Mouse (Mus musculus) limb, embryonic 12.5 days (tissue): ENCODE measurements around the gene Plbd2. TPM values are rescaled to one million over a fixed set of nuclear protein-coding genes. Genes with fewer than 3 reads are reported as not detected.

Experiments
- ATAC-seq: fragments of 200-750 bp; cut with Nextera tagmentation; 2 replicates; pipeline ENCODE4 v1.8.0; 2017; ENCODE audit warnings: low read depth, moderate TSS enrichment; ENCODE audit not compliant: insufficient number of reproducible peaks, insufficient read depth, low FRiP score, low TSS enrichment
- H3K27ac ChIP-seq: fragments of 300-500 bp; sonication (generic); 2 replicates; pipeline ENCODE4 v1.5.1; 2016; ENCODE audit warnings: mild to moderate bottlenecking, moderate library complexity
- H3K27me3 ChIP-seq: fragments of 300-500 bp; sonication (generic); 2 replicates; pipeline ENCODE4 v1.6.1; 2016; ENCODE audit warnings: mild to moderate bottlenecking, moderate library complexity
- H3K36me3 ChIP-seq: fragments of 300-500 bp; sonication (generic); 2 replicates; pipeline ENCODE4 v1.6.1; 2016; ENCODE audit warnings: mild to moderate bottlenecking, moderate library complexity
- H3K4me1 ChIP-seq: fragments of 300-500 bp; sonication (generic); replicated peaks from 2 replicates; pipeline ENCODE4 v1.6.1; 2016
- H3K4me2 ChIP-seq: fragments of 300-500 bp; sonication (generic); 2 replicates; pipeline ENCODE4 v1.6.1; 2016; ENCODE audit warnings: mild to moderate bottlenecking, moderate library complexity
- H3K4me3 ChIP-seq: fragments of 300-500 bp; sonication (generic); replicated peaks from 2 replicates; pipeline ENCODE4 v1.5.1; 2016; ENCODE audit warnings: mild to moderate bottlenecking
- H3K9ac ChIP-seq: fragments of 300-500 bp; sonication (generic); replicated peaks from 2 replicates; pipeline ENCODE4 v1.6.1; 2016; ENCODE audit warnings: mild to moderate bottlenecking, moderate library complexity
- H3K9me3 ChIP-seq: fragments of 300-500 bp; sonication (generic); 2 replicates; pipeline ENCODE4 v1.6.1; 2016; ENCODE audit warnings: mild to moderate bottlenecking, moderate library complexity
- WGBS: fragments of 180-500 bp; shearing (Covaris S2); methylation state at CpG from one replicate; pipeline ENCODE4 v1.1.7; 2016; 5-methylcytosine and 5-hydroxymethylcytosine counted together
- polyA plus RNA-seq: library from polyadenylated mRNA; unstranded; fragments of >200 nt; fragmentation: Nextera tagmentation; extraction: Ambion mirVana; gene quantifications from 2 replicates; pipeline ENCODE4 v1.2.1, GENCODE M21; 2016

Plbd2 gene
- polyA plus RNA-seq, 1 experiment from 2014 or later, result 46.3 TPM

- peaks cover 79% of the 10 kb centered on the region for H3K27me3 ChIP-seq
- H3K9ac ChIP-seq, result no peak overlapping the region
- ATAC-seq, result no peak
- H3K9me3 ChIP-seq, result no peaks in the 10 kb centered on the region
- peaks cover 5% of the 10 kb centered on the region for H3K4me1 ChIP-seq
- no peak overlapping the region for H3K4me3 ChIP-seq
- H3K36me3 ChIP-seq, result no peaks in the 10 kb centered on the region
- no peak overlapping the region for H3K27ac ChIP-seq
- H3K4me2 ChIP-seq, result no peak overlapping the region
- 5% methylated on average over 9 of the region's 9 CpGs for WGBS
Observed at GRCm38 (mm10) chr5:120457628-120458027, 45.8 kb downstream of the Plbd2 start.

DNA sequence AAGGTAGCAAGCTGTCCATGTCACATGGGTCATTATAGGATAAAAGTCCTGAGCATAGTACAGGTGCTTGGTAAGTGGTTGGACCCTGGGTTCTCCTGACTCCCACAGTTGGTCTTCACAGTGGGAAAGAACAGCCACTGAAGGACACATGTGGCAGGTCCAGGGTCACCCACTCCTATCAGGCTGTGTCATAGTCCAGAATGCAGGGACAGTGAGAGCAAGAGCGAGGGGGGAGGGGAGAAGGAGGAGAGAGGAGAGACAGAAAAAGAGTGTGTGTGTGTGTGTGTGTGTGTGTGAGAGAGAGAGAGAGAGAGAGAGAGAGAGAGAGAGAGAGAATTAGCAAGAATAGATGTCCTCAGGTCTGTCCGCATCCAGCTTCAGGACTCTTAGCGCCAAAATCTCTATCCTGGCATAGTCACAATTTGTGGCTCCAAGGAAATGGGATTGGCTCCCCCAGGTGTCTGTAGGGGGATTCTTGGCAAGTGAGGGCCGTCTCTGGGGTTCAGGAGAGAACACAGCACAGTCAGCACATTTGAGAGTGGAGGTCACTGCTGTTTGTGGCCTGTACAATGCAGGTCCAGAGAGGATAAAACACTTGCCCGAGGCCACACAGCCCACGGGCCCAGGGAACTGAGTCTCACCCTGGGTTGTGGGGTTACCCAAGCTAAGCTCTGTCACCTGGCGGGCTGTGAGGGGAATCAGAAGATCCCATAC is 46.4 kb downstream of the Plbd2 start:
- Histone ChIP-seq H3K36me3 (no peaks in the 10 kb centered on the region), H3K9ac (no peak overlapping the region), H3K27me3 (peaks cover 78% of the 10 kb centered on the region), H3K4me3 (no peak overlapping the region), H3K9me3 (no peaks in the 10 kb centered on the region), H3K4me1 (peaks cover 5% of the 10 kb centered on the region), H3K4me2 (no peak overlapping the region), H3K27ac (no peak overlapping the region)
- ATAC-seq, result no peak
- WGBS, result 53% methylated on average over 7 of the region's 7 CpGs

GRCm38 (mm10) chr5:120456253-120456652 is 47.2 kb downstream of the Plbd2 start:
- H3K27ac ChIP-seq, result no peak overlapping the region
- peaks cover 75% of the 10 kb centered on the region for H3K27me3 ChIP-seq
- H3K4me2 ChIP-seq, result no peak overlapping the region
- H3K9ac ChIP-seq, result no peak overlapping the region
- no peaks in the 10 kb centered on the region for H3K9me3 ChIP-seq
- WGBS, result 19% methylated on average over 1 of the region's 1 CpGs
- H3K36me3 ChIP-seq, result no peaks in the 10 kb centered on the region
- H3K4me3 ChIP-seq, result no peak overlapping the region
- ATAC-seq, result no peak
- peaks cover 5% of the 10 kb centered on the region for H3K4me1 ChIP-seq

DNA sequence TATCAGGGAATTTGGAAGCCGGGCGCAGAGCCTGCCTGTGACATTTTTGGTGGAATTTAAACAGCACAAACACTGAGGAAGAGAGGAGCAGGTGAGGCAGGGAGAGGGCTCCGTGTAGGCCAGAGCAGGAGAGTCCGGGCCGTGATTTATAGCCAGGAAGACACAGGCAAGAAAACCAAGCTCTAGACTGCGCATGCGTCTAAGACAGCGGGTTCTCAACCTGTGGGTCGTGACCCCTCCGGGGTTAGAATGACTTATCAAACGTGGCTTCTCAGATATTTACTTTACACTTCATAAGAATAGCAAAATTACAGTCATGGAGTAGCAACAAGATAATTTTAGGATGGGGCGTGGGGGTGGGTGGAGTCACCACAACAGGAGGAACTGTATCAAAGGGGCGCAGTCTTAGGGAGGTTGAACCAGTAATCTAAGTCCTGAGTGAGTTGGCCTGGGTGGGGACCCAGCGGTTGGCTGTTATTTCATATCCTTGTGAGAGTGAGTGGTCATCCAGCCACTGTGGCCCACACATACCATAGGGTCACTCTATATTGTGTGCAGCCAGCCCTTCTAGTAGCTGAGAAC is 48.6 kb downstream of the Plbd2 start:
- Histone ChIP-seq H3K27me3 (peaks cover 79% of the 10 kb centered on the region), H3K4me2 (no peak overlapping the region; the same call in 1 of the 2 replicates), H3K9ac (no peak overlapping the region), H3K4me1 (peaks cover 5% of the 10 kb centered on the region), H3K36me3 (no peaks in the 10 kb centered on the region), H3K4me3 (no peak overlapping the region), H3K9me3 (no peaks in the 10 kb centered on the region), H3K27ac (no peak overlapping the region)
- 44% methylated on average over 14 of the region's 14 CpGs for WGBS
- ATAC-seq, result no peak

GRCm38 (mm10) chr5:120447305-120447704 is 56.1 kb downstream of the Plbd2 start:
- ATAC-seq, result no peak
- peaks cover 73% of the 10 kb centered on the region for H3K27me3 ChIP-seq
- no peak overlapping the region for H3K9ac ChIP-seq
- no peak overlapping the region for H3K4me3 ChIP-seq
- no peaks in the 10 kb centered on the region for H3K36me3 ChIP-seq
- no peak overlapping the region for H3K4me2 ChIP-seq
- H3K27ac ChIP-seq, result no peak overlapping the region
- H3K9me3 ChIP-seq, result no peaks in the 10 kb centered on the region
- no peaks in the 10 kb centered on the region for H3K4me1 ChIP-seq
- 32% methylated on average over 13 of the region's 13 CpGs for WGBS

- Histone ChIP-seq H3K27me3 (peaks cover 93% of the 10 kb centered on the region), H3K4me3 (peak overlapping the region; percentile 28), H3K36me3 (no peaks in the 10 kb centered on the region), H3K4me2 (peak overlapping the region; percentile 40), H3K27ac (no peak overlapping the region), H3K9me3 (no peaks in the 10 kb centered on the region), H3K4me1 (peaks cover 12% of the 10 kb centered on the region), H3K9ac (no peak overlapping the region)
- 5% methylated on average over 14 of the region's 14 CpGs for whole genome bisulfite sequencing
- 0 out of 2 replicates have a peak, but pooled peaks have one; percentile 22 for ATAC-seq
Observed at GRCm38 (mm10) chr5:120440733-120441132, 62.7 kb downstream of the Plbd2 start.

GRCm38 (mm10) chr5:120439887-120440670 is 63.3 kb downstream of the Plbd2 start:
- peaks cover 93% of the 10 kb centered on the region for H3K27me3 ChIP-seq
- WGBS, result under 1% methylated on average over 61 of the region's 61 CpGs
- no peaks in the 10 kb centered on the region for H3K9me3 ChIP-seq
- no peak overlapping the region for H3K27ac ChIP-seq
- peaks cover 13% of the 10 kb centered on the region for H3K4me1 ChIP-seq
- no peaks in the 10 kb centered on the region for H3K36me3 ChIP-seq
- no peak overlapping the region for H3K9ac ChIP-seq
- H3K4me3 ChIP-seq, result peak overlapping the region; percentile 28
- peak overlapping the region; percentile 40 for H3K4me2 ChIP-seq
- ATAC-seq, result no peak

- Histone ChIP-seq H3K27ac (no peak overlapping the region), H3K4me3 (peak overlapping the region; percentile 28; the same call in 1 of the 2 replicates), H3K9ac (no peak overlapping the region), H3K36me3 (no peaks in the 10 kb centered on the region), H3K9me3 (no peaks in the 10 kb centered on the region), H3K4me1 (peaks cover 13% of the 10 kb centered on the region), H3K27me3 (peaks cover 93% of the 10 kb centered on the region), H3K4me2 (no peak overlapping the region)
- WGBS, result 1% methylated on average over 27 of the region's 27 CpGs
- no peak for ATAC-seq
Observed at GRCm38 (mm10) chr5:120438991-120439710, 64.3 kb downstream of the Plbd2 start.

DNA sequence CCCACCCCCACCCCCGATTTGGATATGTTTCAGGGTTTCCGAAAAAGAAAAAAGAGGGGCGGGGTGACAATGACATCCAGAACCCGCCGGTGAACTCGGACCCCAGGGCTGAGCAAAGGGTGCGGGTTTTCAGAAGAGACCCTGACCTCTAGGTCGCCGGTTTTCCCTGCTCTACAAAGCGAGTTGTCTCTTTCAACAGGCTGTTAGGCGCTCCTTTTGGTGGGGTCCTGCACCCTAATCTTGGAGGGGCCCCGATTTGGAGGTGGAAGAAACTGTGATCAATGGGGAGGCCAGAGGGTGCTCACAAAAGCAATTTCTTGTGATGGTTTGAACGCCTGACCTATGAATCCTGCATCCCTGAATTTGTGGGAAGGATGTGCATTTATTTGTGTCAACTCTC is 65.0 kb downstream of the Plbd2 start:
- no peak overlapping the region for H3K27ac ChIP-seq
- peaks cover 13% of the 10 kb centered on the region for H3K4me1 ChIP-seq
- H3K27me3 ChIP-seq, result peaks cover 93% of the 10 kb centered on the region
- ATAC-seq, result no peak
- H3K36me3 ChIP-seq, result no peaks in the 10 kb centered on the region
- H3K9me3 ChIP-seq, result no peaks in the 10 kb centered on the region
- no peak overlapping the region for H3K9ac ChIP-seq
- 2% methylated on average over 13 of the region's 13 CpGs for whole genome bisulfite sequencing
- H3K4me3 ChIP-seq, result no peak overlapping the region
- H3K4me2 ChIP-seq, result no peak overlapping the region

GRCm38 (mm10) chr5:120437986-120438385 is 65.4 kb downstream of the Plbd2 start:
- Histone ChIP-seq H3K9me3 (no peaks in the 10 kb centered on the region), H3K27me3 (peaks cover 93% of the 10 kb centered on the region), H3K36me3 (no peaks in the 10 kb centered on the region), H3K4me2 (no peak overlapping the region), H3K4me1 (peaks cover 13% of the 10 kb centered on the region), H3K27ac (no peak overlapping the region), H3K4me3 (peak overlapping the region; percentile 10; the same call in 1 of the 2 replicates), H3K9ac (no peak overlapping the region)
- no peak for ATAC-seq
- WGBS, result under 1% methylated on average over 33 of the region's 33 CpGs

GRCm38 (mm10) chr5:120437539-120437938 is 65.9 kb downstream of the Plbd2 start:
- peaks cover 93% of the 10 kb centered on the region for H3K27me3 ChIP-seq
- H3K4me1 ChIP-seq, result peaks cover 13% of the 10 kb centered on the region
- H3K9me3 ChIP-seq, result no peaks in the 10 kb centered on the region
- no peak overlapping the region for H3K27ac ChIP-seq
- WGBS, result under 1% methylated on average over 17 of the region's 17 CpGs
- no peak overlapping the region for H3K9ac ChIP-seq
- no peak overlapping the region for H3K4me2 ChIP-seq
- no peak for ATAC-seq
- H3K36me3 ChIP-seq, result no peaks in the 10 kb centered on the region
- H3K4me3 ChIP-seq, result peak overlapping the region; percentile 10; the same call in 1 of the 2 replicates
